Mouse (Mus musculus) liver, embryonic 11.5 days (tissue): Measurements from ENCODE around the gene Fezf1. TPM values are rescaled to one million over a fixed set of nuclear protein-coding genes. Genes with fewer than 3 reads are reported as not detected.

Experiments used
- ATAC-seq: fragments of 200-750 bp; cut with Nextera tagmentation; replicated peaks from 2 replicates; pipeline ENCODE4 v1.8.0; 2017; ENCODE audit warnings: moderate number of reproducible peaks, mild to moderate bottlenecking, moderate TSS enrichment, moderate library complexity; ENCODE audit not compliant: low FRiP score
- DNase-seq: peaks from one replicate; pipeline ENCODE4 v3.0.0-alpha.2; 2017; ENCODE audit warnings: low spot score
- H3K27ac ChIP-seq: fragments of 300-500 bp; sonication (generic); 2 replicates; pipeline ENCODE4 v1.5.1; 2014; ENCODE audit warnings: mild to moderate bottlenecking, low read depth, low read length, control low read depth
- H3K27me3 ChIP-seq: fragments of 300-500 bp; sonication (generic); replicated peaks from 2 replicates; pipeline ENCODE4 v1.6.1; 2014; ENCODE audit warnings: low read length, mixed read lengths; ENCODE audit not compliant: control insufficient read depth, insufficient read depth
- H3K36me3 ChIP-seq: fragments of 300-500 bp; sonication (generic); 2 replicates; pipeline ENCODE4 v1.6.1; 2014; ENCODE audit warnings: mild to moderate bottlenecking, low read length, moderate library complexity, mixed read lengths; ENCODE audit not compliant: control insufficient read depth, insufficient read depth
- H3K4me1 ChIP-seq: fragments of 300-500 bp; sonication (generic); replicated peaks from 2 replicates; pipeline ENCODE4 v1.6.1; 2014; ENCODE audit warnings: low read length, mixed read lengths; ENCODE audit not compliant: control insufficient read depth, insufficient read depth
- H3K4me2 ChIP-seq: fragments of 300-500 bp; sonication (generic); 2 replicates; pipeline ENCODE4 v1.6.1; 2014; ENCODE audit warnings: mild to moderate bottlenecking, control low read depth, moderate library complexity
- H3K4me3 ChIP-seq: fragments of 300-500 bp; sonication (generic); 2 replicates; pipeline ENCODE4 v1.5.1; 2014; ENCODE audit warnings: low read depth, low read length, control low read depth
- H3K9ac ChIP-seq: fragments of 300-500 bp; sonication (generic); 2 replicates; pipeline ENCODE4 v1.6.1; 2014; ENCODE audit warnings: low read depth, low read length, control low read depth
- H3K9me3 ChIP-seq: fragments of 300-500 bp; sonication (generic); 2 replicates; pipeline ENCODE4 v1.6.1; 2016; ENCODE audit warnings: low read length, inconsistent platforms, mixed read lengths; ENCODE audit not compliant: control insufficient read depth
- WGBS: fragments of 180-500 bp; shearing (Covaris S2); extraction: QIAGEN DNeasy Blood & Tissue Kit; methylation state at CpG from one replicate; pipeline ENCODE4 v1.1.7; 2014; 5-methylcytosine and 5-hydroxymethylcytosine counted together
- polyA plus RNA-seq: library from polyadenylated mRNA; unstranded; fragments of >200 nt; fragmentation: Nextera tagmentation; extraction: Ambion mirVana; gene quantifications from 2 replicates; pipeline ENCODE4 v1.2.1, GENCODE M21; 2014

Gene Fezf1
- polyA plus RNA-seq, 1 experiment from 2014 or later = not detected

- Histone ChIP-seq H3K4me1 (no peaks in the 10 kb centered on the region), H3K4me2 (no peak overlapping the region), H3K36me3 (no peaks in the 10 kb centered on the region), H3K4me3 (no peak overlapping the region), H3K9ac (no peak overlapping the region), H3K9me3 (no peaks in the 10 kb centered on the region), H3K27me3 (peaks cover 73% of the 10 kb centered on the region), H3K27ac (no peak overlapping the region)
- DNase-seq (no peak), ATAC-seq (no peak)
- WGBS = 4% methylated on average over 15 of the region's 15 CpGs
Observed at GRCm38 (mm10) chr6:23243821-23244760, 4.1 kb downstream of the Fezf1 start.

DNA sequence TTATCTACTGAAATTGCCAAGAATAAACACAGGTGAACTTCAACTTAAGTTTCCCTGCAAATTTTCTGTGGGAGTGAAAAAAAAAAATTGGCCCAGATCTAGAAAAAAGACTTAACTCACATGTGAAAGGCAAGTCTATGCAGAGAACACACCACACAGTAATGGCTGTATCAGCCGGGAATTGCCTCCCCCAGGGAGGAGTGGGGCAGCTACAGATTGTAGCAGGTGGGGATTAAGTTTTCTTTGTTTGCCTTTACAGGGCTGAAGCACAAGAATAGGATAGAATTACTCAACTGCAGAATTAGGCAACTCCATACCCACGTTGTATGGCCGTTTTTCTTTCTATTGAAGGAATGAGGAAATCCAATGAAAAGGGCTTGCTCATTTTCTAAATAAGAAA lies 36.7 kb downstream of the Fezf1 start:
- Histone ChIP-seq H3K9ac (no peak overlapping the region), H3K4me2 (no peak overlapping the region), H3K4me3 (no peak overlapping the region), H3K9me3 (no peaks in the 10 kb centered on the region), H3K27me3 (no peaks in the 10 kb centered on the region), H3K4me1 (no peaks in the 10 kb centered on the region), H3K27ac (no peak overlapping the region), H3K36me3 (no peaks in the 10 kb centered on the region)
- ATAC-seq (no peak), DNase-seq (no peak)
- WGBS = 45% methylated on average over 3 of the region's 3 CpGs

DNA sequence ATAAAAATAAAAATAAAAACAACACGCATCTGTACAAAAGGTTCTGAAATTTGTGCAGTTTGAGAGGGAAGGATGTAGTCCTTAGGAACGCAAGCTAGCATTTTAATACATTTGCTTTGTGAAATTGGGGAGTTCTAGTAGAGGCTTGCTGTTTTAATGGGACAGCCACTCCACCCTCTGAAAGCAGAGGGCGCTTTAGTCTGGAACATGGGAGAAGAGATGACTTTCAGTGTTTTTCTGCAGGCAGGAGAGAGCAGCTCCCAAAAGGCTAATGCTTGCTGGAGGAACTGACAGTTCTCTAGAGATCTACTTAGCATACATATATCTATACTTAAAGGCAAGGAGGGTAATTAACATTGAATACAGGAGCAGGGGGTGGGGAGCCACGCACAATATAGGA lies 40.4 kb downstream of the Fezf1 start:
- H3K27me3 ChIP-seq = no peaks in the 10 kb centered on the region
- no peak overlapping the region for H3K4me3 ChIP-seq
- no peaks in the 10 kb centered on the region for H3K36me3 ChIP-seq
- H3K27ac ChIP-seq = no peak overlapping the region
- ATAC-seq (no peak), DNase-seq (no peak)
- no peaks in the 10 kb centered on the region for H3K4me1 ChIP-seq
- H3K9me3 ChIP-seq = no peaks in the 10 kb centered on the region
- H3K9ac ChIP-seq = no peak overlapping the region
- WGBS = 58% methylated on average over 4 of the region's 4 CpGs
- no peak overlapping the region for H3K4me2 ChIP-seq

DNA sequence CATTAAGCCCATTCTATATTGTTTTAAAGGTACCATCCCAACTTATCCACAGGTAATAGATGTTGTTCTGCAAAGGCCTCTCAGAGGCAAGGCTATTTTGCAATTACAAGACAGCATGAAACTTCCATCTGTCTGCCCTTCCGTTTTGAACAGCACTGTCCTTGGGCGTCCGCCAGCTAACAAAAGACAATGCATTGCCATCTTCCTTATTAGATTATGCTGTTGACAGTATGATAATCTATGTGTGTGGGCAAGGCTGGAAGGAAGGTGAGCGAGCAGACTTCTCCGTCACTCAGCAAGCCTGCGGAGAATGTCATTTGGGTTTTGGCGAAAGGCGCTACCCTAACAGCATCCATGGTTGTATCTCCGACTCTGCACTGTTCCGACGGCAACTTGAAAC lies 45.5 kb downstream of the Fezf1 start:
- Histone ChIP-seq H3K4me1 (no peaks in the 10 kb centered on the region), H3K4me3 (no peak overlapping the region)

More for the DNA sequence above, 45.5 kb downstream of the Fezf1 start:
- ATAC-seq (no peak), DNase-seq (no peak)
- H3K9me3 ChIP-seq = no peaks in the 10 kb centered on the region
- H3K9ac ChIP-seq = no peak overlapping the region
- H3K4me2 ChIP-seq = no peak overlapping the region
- WGBS = 84% methylated on average over 11 of the region's 11 CpGs
- no peaks in the 10 kb centered on the region for H3K27me3 ChIP-seq
- no peaks in the 10 kb centered on the region for H3K36me3 ChIP-seq
- no peak overlapping the region for H3K27ac ChIP-seq

Other genes starting within 250 kb of the Fezf1 start
- 21.7 and 26.6 TPM in 2 replicates for gene Aass, start 115.4 kb downstream of the Fezf1 start, polyA plus RNA-seq